Comparison of ENCODE assay signal across 9 mouse cellular contexts in the genomic region with DNA sequence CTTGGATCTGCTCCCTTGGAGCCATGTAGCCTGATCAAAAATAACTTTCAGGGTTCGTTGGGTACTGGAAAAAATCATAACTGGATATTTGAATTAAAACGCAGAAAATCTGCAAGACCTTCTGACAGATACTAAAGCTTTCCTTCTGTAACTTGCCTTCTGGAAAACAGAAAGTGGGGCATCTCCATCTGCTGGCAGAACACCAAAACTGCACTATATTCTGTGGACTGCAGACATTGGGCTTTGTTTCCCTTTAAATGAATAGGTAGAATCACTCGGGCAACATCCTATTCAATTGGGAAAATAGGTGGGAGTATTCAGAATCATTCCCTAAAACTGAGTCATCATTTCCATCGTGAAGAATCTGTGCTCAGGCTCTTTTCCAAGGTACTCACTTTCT.
A peak's percentile ranks its signal among the peaks of the same experiment; 100 is the strongest.
DNase-seq lines count a peak whose midpoint lies in the region; ATAC-seq and TF ChIP-seq lines count a peak whose summit lies in the region.
"Had no signal": no experiment of that assay in that cellular context is flagged by ENCODE, and none has a peak within 500 bp of the region (broad histone marks: within the 10 kb centered on the region; RNA-seq: fewer than 3 reads in every experiment).

No protein-coding gene starts in this region.

- no peak for ATAC-seq in heart, embryonic 12.5 days (ENCODE audit: insufficient number of reproducible peaks, low FRiP score)

- intact Hi-C loops in heart, adult 2 months (cut with DNase I), result loop anchor here (10.0 kb wide), 1 partner anchor 164 kb away; no protein-coding TSS in a partner anchor

- no peak overlapping the region for H3K27ac ChIP-seq in heart, adult 2 months
- no peak overlapping the region for H3K27ac ChIP-seq in heart, embryonic 12.5 days (ENCODE audit: poor library complexity, severe bottlenecking)
- H3K27ac ChIP-seq: stomach, embryonic 15.5 days had no signal

- DNase-seq in heart, adult 2 months, result no peak
- peak; percentile 3 for DNase-seq in cerebellum, adult 11-12 months
- peak; percentile 17 for DNase-seq in kidney, postnatal 14 days
- DNase-seq in mesoderm, embryonic 11.5 days (ENCODE audit: low read depth, low spot score), result peak; percentile 28
- DNase-seq in yolk sac, embryonic 10.5 days (ENCODE audit: low spot score), result no peak
- no peak for DNase-seq in thymus, postnatal 36 days

- H3K9ac ChIP-seq in heart, adult 2 months (ENCODE audit: low read depth, low read length), result no peak overlapping the region
- no peak overlapping the region for H3K9ac ChIP-seq in heart, embryonic 12.5 days
- H3K9ac ChIP-seq: stomach, embryonic 15.5 days had no signal

- no peak for TF ChIP-seq EP300 in heart, adult 2 months (IDR thresholded peaks at IDR 0.05; ENCODE audit: insufficient read depth, low read depth, low read length)

- H3K9me3 ChIP-seq in heart, embryonic 12.5 days (replicated peaks), result no peaks in the 10 kb centered on the region
- H3K9me3 ChIP-seq in E14TG2a.4 (ENCODE audit: low read length), result no peaks in the 10 kb centered on the region
- H3K9me3 ChIP-seq: stomach, embryonic 15.5 days had no signal

- no peak overlapping the region for H3K4me3 ChIP-seq in heart, adult 2 months
- no peak overlapping the region for H3K4me3 ChIP-seq in heart, embryonic 12.5 days
- H3K4me3 ChIP-seq in E14TG2a.4 (replicated peaks; ENCODE audit: low read length), result no peak overlapping the region
- H3K4me3 ChIP-seq: stomach, embryonic 15.5 days had no signal

- H3K4me2 ChIP-seq in heart, embryonic 12.5 days, result no peak overlapping the region
- H3K4me2 ChIP-seq: stomach, embryonic 15.5 days had no signal

- no peaks in the 10 kb centered on the region for H3K27me3 ChIP-seq in heart, adult 2 months (ENCODE audit: control insufficient read depth, insufficient read depth, low read length)
- H3K27me3 ChIP-seq in heart, embryonic 12.5 days (replicated peaks), result no peaks in the 10 kb centered on the region
- H3K27me3 ChIP-seq in E14TG2a.4 (ENCODE audit: insufficient read depth, low read length), result no peaks in the 10 kb centered on the region
- H3K27me3 ChIP-seq: stomach, embryonic 15.5 days had no signal

- peak; percentile 65 for TF ChIP-seq CTCF in heart, adult 2 months (IDR thresholded peaks at IDR 0.05)
- peak; percentile 34 for TF ChIP-seq CTCF in E14TG2a.4 (conservative IDR thresholded peaks at IDR 0.05; ENCODE audit: low read length)

- TF ChIP-seq POLR2A in heart, adult 2 months (IDR thresholded peaks at IDR 0.05; ENCODE audit: insufficient read depth, low read depth, low read length), result no peak

- H3K79me2 ChIP-seq in heart, adult 2 months (replicated peaks; ENCODE audit: control insufficient read depth, insufficient read depth, low read length), result no peaks in the 10 kb centered on the region

- 11% methylated on average over 4 of the region's 4 CpGs for WGBS in heart, adult 2 months
- WGBS in heart, embryonic 12.5 days, result 16% methylated on average over 4 of the region's 4 CpGs

- H3K36me3 ChIP-seq in heart, adult 2 months (ENCODE audit: control insufficient read depth, insufficient read depth, low read length), result no peaks in the 10 kb centered on the region
- H3K36me3 ChIP-seq in heart, embryonic 12.5 days, result no peaks in the 10 kb centered on the region
- no peaks in the 10 kb centered on the region for H3K36me3 ChIP-seq in E14TG2a.4 (ENCODE audit: insufficient read depth, low read length)
- H3K36me3 ChIP-seq: stomach, embryonic 15.5 days had no signal

- H3K4me1 ChIP-seq in heart, adult 2 months (ENCODE audit: control insufficient read depth, insufficient read depth, low read length), result no peaks in the 10 kb centered on the region
- no peaks in the 10 kb centered on the region for H3K4me1 ChIP-seq in heart, embryonic 12.5 days (replicated peaks)
- H3K4me1 ChIP-seq in E14TG2a.4 (replicated peaks; ENCODE audit: low read depth, low read length), result no peaks in the 10 kb centered on the region
- H3K4me1 ChIP-seq: stomach, embryonic 15.5 days had no signal

Comparison
In these comparisons a context has a peak if more than half of its experiments do, and no peak if none do; other contexts are left out.
1. DNase-seq: peak in cerebellum, adult 11-12 months (single experiment), kidney, postnatal 14 days (single experiment) and mesoderm, embryonic 11.5 days (single experiment); none in heart, adult 2 months (0 of 2), yolk sac, embryonic 10.5 days (single experiment) and thymus, postnatal 36 days (0 of 2).